Mouse (Mus musculus): Measurements from ENCODE around the gene Slc25a26.

DNA sequence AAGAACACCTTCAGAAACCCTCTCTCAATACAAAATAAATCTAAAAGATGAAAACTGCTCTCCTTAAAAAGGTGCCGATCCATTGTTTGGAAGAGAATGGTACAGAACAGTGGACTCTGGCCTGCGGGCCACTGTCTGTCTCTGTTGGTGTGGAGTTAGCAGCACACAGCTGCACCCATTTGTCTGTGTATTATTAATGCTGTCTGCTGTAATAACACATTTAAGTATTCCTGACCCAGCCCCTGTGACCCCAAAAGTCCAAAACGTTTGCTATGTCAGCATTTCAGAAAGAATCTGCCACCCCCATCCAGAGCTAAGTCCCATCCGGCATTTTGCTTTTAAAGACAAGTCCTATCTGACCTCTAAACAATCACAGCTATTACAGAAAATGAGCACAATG, 115.8 kb downstream of the Slc25a26 start:
- TF ChIP-seq CTCF (IDR thresholded peaks at IDR 0.05; ENCODE audit: extremely low read depth, insufficient read length, insufficient replicate concordance, low read depth, low read length) (no peak), POLR2A (IDR thresholded peaks at IDR 0.05; ENCODE audit: low read depth, low read length) (no peak)

Measured in small intestine, adult 2 months (tissue).